11 mouse cellular contexts compared by ENCODE assay signal in genomic region chr9:67877081-67877718, GRCm38 (mm10). TPM values are rescaled to one million over a fixed set of nuclear protein-coding genes. Genes with fewer than 3 reads are reported as not detected.
DNase-seq lines count a peak whose midpoint lies in the region; ATAC-seq and TF ChIP-seq lines count a peak whose summit lies in the region.
"Had no signal": no experiment of that assay in that cellular context is flagged by ENCODE, and none has a peak within 500 bp of the region (broad histone marks: within the 10 kb centered on the region; RNA-seq: fewer than 3 reads in every experiment).

No protein-coding gene starts in this region.

- H3K4me3 ChIP-seq in forebrain, embryonic 10.5 days = no peak overlapping the region
- no peak overlapping the region for H3K4me3 ChIP-seq in forebrain, embryonic 11.5 days (ENCODE audit: low read depth, low read length)
- peak overlapping the region; percentile 39; the same call in 1 of the 2 replicates for H3K4me3 ChIP-seq in G1E (ENCODE audit: low read depth, low read length)
- H3K4me3 ChIP-seq in embryonic facial prominence, embryonic 15.5 days (replicated peaks) = no peak overlapping the region
- H3K4me3 ChIP-seq in liver, embryonic 13.5 days (replicated peaks) = no peak overlapping the region

- H3K27ac ChIP-seq in forebrain, embryonic 10.5 days = 0 out of 2 replicates have a peak overlapping the region, but pooled peaks have one; percentile 12
- H3K27ac ChIP-seq in forebrain, embryonic 11.5 days (ENCODE audit: low read depth, low read length) = no peak overlapping the region
- no peak overlapping the region for H3K27ac ChIP-seq in embryonic facial prominence, embryonic 15.5 days (replicated peaks)
- peak overlapping the region; percentile 77 for H3K27ac ChIP-seq in liver, embryonic 13.5 days

- H3K4me1 ChIP-seq in forebrain, embryonic 10.5 days = no peaks in the 10 kb centered on the region
- no peaks in the 10 kb centered on the region for H3K4me1 ChIP-seq in forebrain, embryonic 11.5 days (replicated peaks; ENCODE audit: control insufficient read depth, insufficient read depth, low read length)
- H3K4me1 ChIP-seq in G1E (ENCODE audit: insufficient read depth, low read depth, low read length) = peaks cover 66% of the 10 kb centered on the region
- no peaks in the 10 kb centered on the region for H3K4me1 ChIP-seq in embryonic facial prominence, embryonic 15.5 days
- H3K4me1 ChIP-seq in liver, embryonic 13.5 days (replicated peaks) = peaks cover 58% of the 10 kb centered on the region

- no peak overlapping the region for H3K9ac ChIP-seq in forebrain, embryonic 11.5 days (ENCODE audit: low read length)
- no peak overlapping the region for H3K9ac ChIP-seq in embryonic facial prominence, embryonic 15.5 days
- peak overlapping the region; percentile 34; the same call in 1 of the 2 replicates for H3K9ac ChIP-seq in liver, embryonic 13.5 days
- H3K9ac ChIP-seq: lung, embryonic 14.5 days had no signal

- ATAC-seq in forebrain, embryonic 11.5 days (replicated peaks; ENCODE audit: low FRiP score) = no peak
- peak; percentile 80 for ATAC-seq in G1E (ENCODE audit: extremely low read depth, insufficient number of reproducible peaks, low FRiP score, poor library complexity, severe bottlenecking)
- ATAC-seq in embryonic facial prominence, embryonic 15.5 days (ENCODE audit: insufficient number of reproducible peaks, low FRiP score, low TSS enrichment, low read depth) = no peak
- ATAC-seq in liver, embryonic 13.5 days (ENCODE audit: low read depth) = peak; percentile 87

- no peaks in the 10 kb centered on the region for H3K27me3 ChIP-seq in forebrain, embryonic 10.5 days (ENCODE audit: poor library complexity, severe bottlenecking)
- H3K27me3 ChIP-seq in forebrain, embryonic 11.5 days (ENCODE audit: control insufficient read depth, insufficient read depth, low read length) = no peaks in the 10 kb centered on the region
- no peaks in the 10 kb centered on the region for H3K27me3 ChIP-seq in G1E (ENCODE audit: insufficient read depth, low read length)
- no peaks in the 10 kb centered on the region for H3K27me3 ChIP-seq in embryonic facial prominence, embryonic 15.5 days
- no peaks in the 10 kb centered on the region for H3K27me3 ChIP-seq in liver, embryonic 13.5 days

- peaks cover 3% of the 10 kb centered on the region for H3K36me3 ChIP-seq in forebrain, embryonic 10.5 days (replicated peaks)
- H3K36me3 ChIP-seq in forebrain, embryonic 11.5 days (ENCODE audit: control insufficient read depth, insufficient read depth, low read length) = no peaks in the 10 kb centered on the region
- H3K36me3 ChIP-seq in G1E (replicated peaks) = peaks cover 73% of the 10 kb centered on the region
- H3K36me3 ChIP-seq in embryonic facial prominence, embryonic 15.5 days = peaks cover 7% of the 10 kb centered on the region
- peaks cover 29% of the 10 kb centered on the region for H3K36me3 ChIP-seq in liver, embryonic 13.5 days

- DNase-seq in forebrain, embryonic 10.5 days (ENCODE audit: extremely low spot score, low spot score) = no peak
- no peak for DNase-seq in forebrain, embryonic 11.5 days (ENCODE audit: low spot score)
- peak; percentile 53 for DNase-seq in G1E (ENCODE audit: low spot score)
- peak; percentile 79 for DNase-seq in liver, embryonic 13.5 days
- DNase-seq in thymus, postnatal 0 days (ENCODE audit: low spot score) = no peak
- DNase-seq in layer of hippocampus, adult 11-12 months (ENCODE audit: low spot score) = no peak
- no peak for DNase-seq in lung, postnatal 25 days (ENCODE audit: low spot score)
- DNase-seq: heart, postnatal 36 days; lung, embryonic 14.5 days had no signal

- TF ChIP-seq CTCF in G1E (IDR thresholded peaks at IDR 0.05; ENCODE audit: low read depth, low read length) = no peak

- WGBS in forebrain, embryonic 10.5 days = 89% methylated on average over 14 of the region's 14 CpGs
- WGBS in forebrain, embryonic 11.5 days = 86% methylated on average over 14 of the region's 14 CpGs
- 62% methylated on average over 14 of the region's 14 CpGs for WGBS in embryonic facial prominence, embryonic 15.5 days
- 31% methylated on average over 14 of the region's 14 CpGs for WGBS in liver, embryonic 13.5 days (ENCODE audit: insufficient replicate concordance)

- no peak overlapping the region for H3K4me2 ChIP-seq in forebrain, embryonic 11.5 days (ENCODE audit: low read depth, low read length, severe bottlenecking)
- peak overlapping the region; percentile 12; the same call in 1 of the 2 replicates for H3K4me2 ChIP-seq in embryonic facial prominence, embryonic 15.5 days (replicated peaks)
- peak overlapping the region; percentile 47 for H3K4me2 ChIP-seq in liver, embryonic 13.5 days
- H3K4me2 ChIP-seq: lung, embryonic 14.5 days had no signal

- no peaks in the 10 kb centered on the region for H3K9me3 ChIP-seq in forebrain, embryonic 10.5 days
- H3K9me3 ChIP-seq in forebrain, embryonic 11.5 days (ENCODE audit: control insufficient read depth, low read length) = no peaks in the 10 kb centered on the region
- H3K9me3 ChIP-seq in G1E (replicated peaks) = no peaks in the 10 kb centered on the region
- no peaks in the 10 kb centered on the region for H3K9me3 ChIP-seq in embryonic facial prominence, embryonic 15.5 days (replicated peaks)
- H3K9me3 ChIP-seq in liver, embryonic 13.5 days (replicated peaks) = no peaks in the 10 kb centered on the region

RNA-seq across cellular contexts. Expression of gene Vps13c, which starts 37.0 kb away (rescaled TPM):
- 3.2 and 4.1 TPM in 2 replicates for polyA plus RNA-seq in forebrain, embryonic 10.5 days (2016; fragmentation: Nextera tagmentation; extraction: Ambion mirVana)
- 5.6 and 7.1 TPM in 2 replicates for polyA plus RNA-seq in forebrain, embryonic 11.5 days (2014; fragmentation: Nextera tagmentation; extraction: Ambion mirVana)
- 356 and 366 TPM in 2 replicates for total RNA-seq in G1E (2014; fragmentation: Nextera tagmentation)
- total RNA-seq in G1E (2017) = 111 and 145 TPM in 2 replicates
- 14.3 and 26.3 TPM in 2 replicates for polyA plus RNA-seq in G1E (2012)
- 3.9 and 4.3 TPM in 2 replicates for polyA plus RNA-seq in embryonic facial prominence, embryonic 15.5 days (2015; fragmentation: Nextera tagmentation; extraction: Ambion mirVana)
- 6.5 and 7.2 TPM in 2 replicates for polyA plus RNA-seq in liver, embryonic 13.5 days (2015; fragmentation: Nextera tagmentation; extraction: Ambion mirVana)
- 8.0 and 9.9 TPM in 2 replicates for polyA plus RNA-seq in thymus, postnatal 0 days (2015; fragmentation: Nextera tagmentation; extraction: Ambion mirVana)

RNA-seq across cellular contexts. Expression of gene C2cd4a, which starts 45.1 kb away (rescaled TPM):
- polyA plus RNA-seq in forebrain, embryonic 10.5 days (2016; fragmentation: Nextera tagmentation; extraction: Ambion mirVana) = not detected in 2 replicates
- polyA plus RNA-seq in forebrain, embryonic 11.5 days (2014; fragmentation: Nextera tagmentation; extraction: Ambion mirVana) = 0.13 and 0.25 TPM in 2 replicates
- total RNA-seq in G1E (2014; fragmentation: Nextera tagmentation) (7.4 and 7.8 TPM in 2 replicates), G1E (2017) (13.2 and 28.9 TPM in 2 replicates)
- 251 and 369 TPM in 2 replicates for polyA plus RNA-seq in G1E (2012)
- 0.49 and 0.89 TPM in 2 replicates for polyA plus RNA-seq in embryonic facial prominence, embryonic 15.5 days (2015; fragmentation: Nextera tagmentation; extraction: Ambion mirVana)
- polyA plus RNA-seq in liver, embryonic 13.5 days (2015; fragmentation: Nextera tagmentation; extraction: Ambion mirVana) = 3.4 and 4.2 TPM in 2 replicates
- polyA plus RNA-seq in thymus, postnatal 0 days (2015; fragmentation: Nextera tagmentation; extraction: Ambion mirVana) = 0.09 TPM in 1 of 2 replicates, not detected in the other
- total RNA-seq: gastrocnemius, adult 18-20 months; heart, postnatal 36 days had no signal

Comparison
In these comparisons a context has a peak if more than half of its experiments do, and no peak if none do; other contexts are left out.
1. H3K27ac ChIP-seq: peak in forebrain, embryonic 10.5 days (single experiment) and liver, embryonic 13.5 days (single experiment); none in forebrain, embryonic 11.5 days (single experiment) and embryonic facial prominence, embryonic 15.5 days (single experiment).
2. DNase-seq: peak in G1E (single experiment) and liver, embryonic 13.5 days (single experiment); none in forebrain, embryonic 10.5 days (single experiment), forebrain, embryonic 11.5 days (single experiment), thymus, postnatal 0 days (single experiment), layer of hippocampus, adult 11-12 months (single experiment) and lung, postnatal 25 days (single experiment).
3. ATAC-seq: peak in G1E (single experiment) and liver, embryonic 13.5 days (single experiment); none in forebrain, embryonic 11.5 days (single experiment) and embryonic facial prominence, embryonic 15.5 days (single experiment).
4. RNA of gene C2cd4a, which starts 45.1 kb away (polyA plus RNA-seq): 251 to 369 TPM in G1E; 3.4 to 4.2 TPM in liver, embryonic 13.5 days, 0.49 to 0.89 TPM in embryonic facial prominence, embryonic 15.5 days, 0.13 to 0.25 TPM in forebrain, embryonic 11.5 days, 0.09 TPM in thymus, postnatal 0 days and not detected in forebrain, embryonic 10.5 days; every median in the first group is over 10 times any median in the second.